Mouse (Mus musculus): ENCODE data around the gene Pa2g4. TPM values are rescaled to one million over a fixed set of nuclear protein-coding genes. Genes with fewer than 3 reads are reported as not detected.

Pa2g4 gene
- total and polyA plus RNA-seq, 2 experiments from 2014 or later: 48.0 to 117 TPM

GRCm38 (mm10) chr10:128584386-128584785 lies 18.6 kb upstream of the Pa2g4 start:
- H3K27me3 ChIP-seq (ENCODE audit: insufficient read depth, low read length): peaks cover 22% of the 10 kb centered on the region
- H3K4me3 ChIP-seq (ENCODE audit: low read length): no peak overlapping the region

GRCm38 (mm10) chr10:128583644-128584043 lies 17.9 kb upstream of the Pa2g4 start:
- Histone ChIP-seq H3K4me3 (ENCODE audit: low read length) (no peak overlapping the region), H3K4me2 (ENCODE audit: low read depth, low read length) (no peak overlapping the region), H3K9me3 (ENCODE audit: low read length) (no peaks in the 10 kb centered on the region), H3K4me1 (ENCODE audit: insufficient read depth, low read length) (no peaks in the 10 kb centered on the region), H3K27ac (no peak overlapping the region), H3K9ac (replicated peaks; ENCODE audit: low read length) (no peak overlapping the region), H3K36me3 (ENCODE audit: insufficient read depth, low read length) (no peaks in the 10 kb centered on the region), H3K27me3 (ENCODE audit: insufficient read depth, low read length) (peaks cover 15% of the 10 kb centered on the region; the same call in 1 of the 2 replicates)
- TF ChIP-seq CTCF (IDR thresholded peaks at IDR 0.05; ENCODE audit: low read depth): no peak
- 20% methylated on average over 7 of the region's 7 CpGs for WGBS
- no peak for DNase-seq (ENCODE audit: low spot score)
- ATAC-seq: peak; percentile 40; the same call in 1 of the 2 replicates

More at GRCm38 (mm10) chr10:128584386-128584785, 18.6 kb upstream of the Pa2g4 start:
- 17% methylated on average over 4 of the region's 4 CpGs for WGBS
- Histone ChIP-seq H3K4me1 (ENCODE audit: insufficient read depth, low read length) (peaks cover 3% of the 10 kb centered on the region; the same call in 1 of the 2 replicates), H3K9ac (replicated peaks; ENCODE audit: low read length) (no peak overlapping the region), H3K9me3 (ENCODE audit: low read length) (no peaks in the 10 kb centered on the region), H3K27ac (no peak overlapping the region), H3K36me3 (ENCODE audit: insufficient read depth, low read length) (no peaks in the 10 kb centered on the region), H3K4me2 (ENCODE audit: low read depth, low read length) (no peak overlapping the region)
- no peak for DNase-seq (ENCODE audit: low spot score)
- no peak for TF ChIP-seq CTCF (IDR thresholded peaks at IDR 0.05; ENCODE audit: low read depth)
- ATAC-seq: no peak

GRCm38 (mm10) chr10:128579731-128580130 lies 13.9 kb upstream of the Pa2g4 start:
- WGBS: 74% methylated on average over 4 of the region's 4 CpGs
- DNase-seq (ENCODE audit: low spot score) (no peak), ATAC-seq (no peak)

GRCm38 (mm10) chr10:128579298-128579697 lies 13.5 kb upstream of the Pa2g4 start:
- Histone ChIP-seq H3K9ac (replicated peaks; ENCODE audit: low read length) (no peak overlapping the region), H3K4me2 (ENCODE audit: low read depth, low read length) (no peak overlapping the region), H3K27me3 (ENCODE audit: insufficient read depth, low read length) (0 out of 2 replicates have a peak, but pooled peaks cover 5% of the 10 kb centered on the region), H3K4me3 (ENCODE audit: low read length) (no peak overlapping the region), H3K9me3 (ENCODE audit: low read length) (no peaks in the 10 kb centered on the region), H3K4me1 (ENCODE audit: insufficient read depth, low read length) (no peaks in the 10 kb centered on the region), H3K27ac (no peak overlapping the region), H3K36me3 (ENCODE audit: insufficient read depth, low read length) (no peaks in the 10 kb centered on the region)
- DNase-seq (ENCODE audit: low spot score) (no peak), ATAC-seq (no peak)
- 92% methylated on average over 3 of the region's 3 CpGs for WGBS
- no peak for TF ChIP-seq CTCF (IDR thresholded peaks at IDR 0.05; ENCODE audit: low read depth)

More at GRCm38 (mm10) chr10:128579731-128580130, 13.9 kb upstream of the Pa2g4 start:
- H3K4me1 ChIP-seq (ENCODE audit: insufficient read depth, low read length): no peaks in the 10 kb centered on the region
- H3K27me3 ChIP-seq (ENCODE audit: insufficient read depth, low read length): 0 out of 2 replicates have a peak, but pooled peaks cover 5% of the 10 kb centered on the region
- no peak overlapping the region for H3K27ac ChIP-seq
- TF ChIP-seq CTCF (IDR thresholded peaks at IDR 0.05; ENCODE audit: low read depth): no peak
- no peaks in the 10 kb centered on the region for H3K36me3 ChIP-seq (ENCODE audit: insufficient read depth, low read length)
- no peak overlapping the region for H3K4me2 ChIP-seq (ENCODE audit: low read depth, low read length)
- H3K9me3 ChIP-seq (ENCODE audit: low read length): no peaks in the 10 kb centered on the region
- no peak overlapping the region for H3K9ac ChIP-seq (replicated peaks; ENCODE audit: low read length)
- H3K4me3 ChIP-seq (ENCODE audit: low read length): no peak overlapping the region

GRCm38 (mm10) chr10:128578330-128578729 lies 12.5 kb upstream of the Pa2g4 start:
- Histone ChIP-seq H3K36me3 (ENCODE audit: insufficient read depth, low read length) (no peaks in the 10 kb centered on the region), H3K27ac (no peak overlapping the region), H3K27me3 (ENCODE audit: insufficient read depth, low read length) (0 out of 2 replicates have a peak, but pooled peaks cover under 1% of the 10 kb centered on the region), H3K9ac (replicated peaks; ENCODE audit: low read length) (no peak overlapping the region), H3K4me3 (ENCODE audit: low read length) (no peak overlapping the region), H3K4me2 (ENCODE audit: low read depth, low read length) (no peak overlapping the region), H3K4me1 (ENCODE audit: insufficient read depth, low read length) (no peaks in the 10 kb centered on the region), H3K9me3 (ENCODE audit: low read length) (no peaks in the 10 kb centered on the region)
- DNase-seq (ENCODE audit: low spot score) (no peak), ATAC-seq (no peak)
- WGBS: 80% methylated on average over 11 of the region's 11 CpGs
- TF ChIP-seq CTCF (IDR thresholded peaks at IDR 0.05; ENCODE audit: low read depth): no peak

GRCm38 (mm10) chr10:128575063-128575462 lies 9.3 kb upstream of the Pa2g4 start:
- Histone ChIP-seq H3K9ac (replicated peaks; ENCODE audit: low read length) (no peak overlapping the region), H3K27me3 (ENCODE audit: insufficient read depth, low read length) (no peaks in the 10 kb centered on the region), H3K27ac (no peak overlapping the region), H3K4me3 (ENCODE audit: low read length) (no peak overlapping the region), H3K36me3 (ENCODE audit: insufficient read depth, low read length) (no peaks in the 10 kb centered on the region), H3K4me1 (ENCODE audit: insufficient read depth, low read length) (no peaks in the 10 kb centered on the region), H3K4me2 (ENCODE audit: low read depth, low read length) (no peak overlapping the region), H3K9me3 (ENCODE audit: low read length) (no peaks in the 10 kb centered on the region)
- 95% methylated on average over 2 of the region's 2 CpGs for WGBS
- no peak for ATAC-seq
- peak; percentile 17; the same call in 1 of the 2 replicates for TF ChIP-seq CTCF (IDR thresholded peaks at IDR 0.05; ENCODE audit: low read depth)
- no peak for DNase-seq (ENCODE audit: low spot score)

- no peaks in the 10 kb centered on the region for H3K9me3 ChIP-seq (ENCODE audit: low read length)
- ATAC-seq (peak; percentile 52; the same call in 1 of the 2 replicates), DNase-seq (ENCODE audit: low spot score) (peak; percentile 46)
- WGBS: under 1% methylated on average over 45 of the region's 46 CpGs
- peak overlapping the region; percentile 91 for H3K27ac ChIP-seq
- peaks cover 16% of the 10 kb centered on the region for H3K36me3 ChIP-seq (ENCODE audit: insufficient read depth, low read length)
- TF ChIP-seq CTCF (IDR thresholded peaks at IDR 0.05; ENCODE audit: low read depth): no peak
- H3K4me2 ChIP-seq (ENCODE audit: low read depth, low read length): peak overlapping the region; percentile 65
- H3K4me3 ChIP-seq (ENCODE audit: low read length): peak overlapping the region; percentile 87
- no peaks in the 10 kb centered on the region for H3K27me3 ChIP-seq (ENCODE audit: insufficient read depth, low read length)
- H3K4me1 ChIP-seq (ENCODE audit: insufficient read depth, low read length): peaks cover 15% of the 10 kb centered on the region; the same call in 1 of the 2 replicates
- H3K9ac ChIP-seq (replicated peaks; ENCODE audit: low read length): peak overlapping the region; percentile 84
Measured at GRCm38 (mm10) chr10:128565206-128565787, 490 bp downstream of the Pa2g4 start.

Data from hindbrain, postnatal 0 days (tissue).